Mouse (Mus musculus): ENCODE data around the gene Tst.

Gene Tst

DNA sequence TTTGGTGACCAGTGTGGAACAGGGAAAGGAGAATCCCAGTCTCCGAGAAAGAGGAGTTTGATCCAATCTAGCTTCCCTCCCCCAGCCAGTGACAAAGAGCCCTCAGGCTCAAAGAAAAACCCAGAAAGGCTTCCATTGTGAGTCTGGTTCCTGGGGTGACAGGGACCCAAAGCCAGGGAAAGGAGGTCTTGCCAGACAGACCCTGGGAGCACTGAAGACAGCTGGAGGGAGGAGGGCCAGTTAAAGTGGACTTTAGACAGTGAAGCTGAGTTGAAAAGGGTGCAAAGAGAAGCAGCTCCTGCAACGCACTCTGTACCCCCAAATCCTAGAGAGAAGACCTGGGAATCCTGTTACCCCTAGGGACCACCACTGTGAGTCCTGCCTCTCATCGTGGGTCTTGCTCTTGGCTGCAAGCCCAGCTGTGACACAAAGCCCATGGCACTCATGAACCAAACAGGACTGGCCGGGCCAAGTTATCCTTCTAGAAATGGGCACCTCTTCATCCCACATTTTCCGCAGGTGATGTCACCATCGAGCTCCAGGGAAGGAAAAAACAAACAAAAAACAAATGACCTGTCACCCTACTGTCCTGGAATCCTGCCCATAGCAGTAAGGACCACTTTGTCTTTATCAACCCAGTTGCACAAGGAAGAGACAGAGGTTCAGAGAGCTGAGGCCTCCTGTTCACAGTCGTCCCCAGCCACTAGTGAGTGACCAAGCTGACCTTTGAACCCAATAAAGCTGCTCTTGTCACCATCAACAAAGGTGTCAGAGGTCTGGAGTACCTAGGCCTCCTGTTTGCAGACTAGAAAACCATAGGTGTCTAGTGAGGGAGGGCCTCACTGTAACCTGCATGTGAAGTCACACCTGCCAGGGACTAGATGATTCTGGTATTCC, 21.2 kb downstream of the Tst start:
- no peak for DNase-seq

DNA sequence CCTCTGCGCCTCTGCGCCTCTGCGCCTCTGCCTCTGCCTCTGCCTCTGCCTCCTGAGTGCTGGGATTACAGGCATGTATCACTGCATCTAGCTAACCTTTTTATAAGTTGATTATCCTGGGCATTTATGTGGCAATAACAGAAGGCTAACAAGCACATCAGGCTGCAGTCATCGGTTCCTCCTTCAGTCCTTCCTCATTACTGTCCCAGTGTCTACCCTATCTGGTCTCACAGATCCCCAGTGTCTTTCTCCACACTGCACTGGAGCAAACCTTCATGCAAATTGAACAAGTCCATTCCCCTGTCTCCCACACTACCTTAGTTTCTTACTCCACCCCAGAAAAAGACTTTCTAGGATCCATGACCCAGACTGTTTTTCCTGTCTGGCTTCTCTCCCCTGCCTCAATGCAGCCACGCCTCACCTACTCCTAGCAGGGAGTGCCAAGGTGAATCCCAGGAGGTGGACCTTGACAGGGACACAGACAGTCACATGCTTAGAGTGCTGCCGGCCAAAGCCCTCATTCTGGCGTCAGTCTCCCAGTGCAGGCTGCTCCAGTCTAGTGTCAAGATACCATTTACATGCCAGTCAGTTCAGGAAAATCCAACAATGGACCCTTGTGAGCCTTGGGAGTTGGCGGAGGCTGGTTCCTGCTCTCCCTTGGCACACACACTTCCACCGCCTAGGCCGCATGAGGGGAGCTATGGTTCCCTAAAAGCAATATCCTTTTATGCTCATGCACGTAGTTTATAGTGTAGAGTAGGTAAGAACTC, 22.1 kb downstream of the Tst start:
- DNase-seq = peak; percentile 28 to 30

DNA sequence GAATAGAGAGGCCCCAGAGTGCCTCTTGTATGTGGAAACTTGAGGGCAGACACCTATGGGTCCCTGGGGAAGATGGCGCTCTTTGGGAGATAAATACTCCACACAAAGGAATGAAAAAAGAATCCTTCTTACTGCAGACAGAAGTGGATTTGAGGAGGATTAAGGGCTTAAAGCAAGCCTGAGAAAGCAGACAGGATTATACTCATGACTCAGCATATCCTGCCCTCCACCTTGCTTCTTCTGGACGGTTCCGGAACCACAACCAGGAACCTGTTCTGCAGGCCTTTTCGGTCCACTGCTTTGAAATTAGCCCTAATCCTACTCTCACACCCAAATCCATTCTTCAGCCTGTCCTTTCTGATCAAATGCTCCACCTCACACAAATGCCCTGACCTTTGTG, 23.6 kb downstream of the Tst start:
- no peak for DNase-seq

DNA sequence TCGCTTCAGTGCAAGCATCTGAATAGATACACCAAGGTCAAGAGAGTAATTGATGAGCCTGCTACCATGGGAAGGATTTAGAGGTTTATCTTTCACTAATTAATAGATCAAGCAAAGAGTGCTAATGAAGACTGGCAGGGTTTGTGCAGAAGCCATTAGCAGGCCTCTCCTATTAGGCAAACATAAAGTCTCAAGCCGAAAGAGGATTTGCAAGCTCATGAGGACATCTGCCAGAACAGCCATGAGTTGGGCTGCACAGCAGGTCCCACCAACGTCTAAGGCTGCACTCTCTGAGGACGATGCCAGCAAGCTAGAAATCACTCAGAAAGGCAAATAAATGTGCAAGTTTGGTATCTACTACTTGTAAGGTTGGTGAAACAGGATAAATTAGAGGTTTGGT, 25.0 kb downstream of the Tst start:
- DNase-seq = no peak

DNA sequence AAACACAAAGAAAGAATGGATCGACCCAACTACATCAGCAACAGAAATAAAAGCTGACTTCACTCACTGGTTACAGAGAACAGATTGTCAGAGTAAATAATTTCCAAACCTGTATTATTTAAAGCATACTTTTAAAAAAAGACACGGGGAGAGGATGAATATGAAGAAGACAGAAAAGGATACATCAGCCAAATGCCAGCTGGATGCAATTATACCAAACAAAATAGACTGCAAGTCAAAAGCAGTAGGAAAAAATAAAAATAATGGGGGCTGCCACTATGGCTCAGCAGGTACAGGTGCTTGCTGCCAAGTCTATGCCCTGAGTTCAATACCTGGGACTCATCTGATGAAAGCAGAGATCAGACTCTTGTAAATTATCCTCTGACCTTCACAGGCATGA, 25.5 kb downstream of the Tst start:
- no peak for DNase-seq

DNA sequence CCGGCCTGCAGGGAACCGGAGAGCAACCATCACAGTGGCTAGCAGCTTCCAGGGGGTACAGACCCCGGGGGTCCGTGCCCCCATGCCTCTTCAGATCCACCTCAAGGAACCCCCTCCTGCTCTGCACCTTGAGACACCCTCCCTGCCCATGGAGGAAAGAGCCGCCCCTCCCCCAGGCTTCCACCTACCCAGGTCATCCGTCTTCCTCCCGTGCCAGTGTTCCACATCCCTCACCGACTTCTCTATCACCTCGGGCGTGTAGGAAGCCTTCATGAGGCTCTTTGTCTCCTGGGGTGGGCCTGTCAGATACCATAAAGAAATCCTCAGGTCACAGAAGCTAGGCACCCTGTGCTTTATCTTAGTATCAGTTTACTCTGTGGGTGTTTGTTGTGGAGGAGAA, 27.2 kb downstream of the Tst start:
- DNase-seq = no peak

DNA sequence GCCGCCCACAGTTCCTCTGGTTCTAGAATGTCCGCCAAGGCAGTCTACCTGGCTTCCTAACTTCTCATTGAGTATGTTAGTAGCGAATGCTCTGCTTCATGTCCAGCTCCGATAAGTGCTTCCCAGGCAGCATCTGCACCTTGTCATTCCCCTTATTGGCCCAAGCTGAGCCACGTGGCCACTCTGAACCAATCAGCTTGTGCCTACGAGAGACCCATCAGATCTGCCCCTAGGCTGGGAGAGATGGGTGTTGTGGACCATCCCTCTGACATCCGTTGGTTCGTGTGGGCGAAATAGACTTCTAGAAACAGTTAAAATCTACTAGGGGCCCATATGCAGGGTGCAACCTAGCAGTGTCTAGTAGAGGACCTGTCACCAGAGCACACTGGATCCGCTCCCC, 27.8 kb downstream of the Tst start:
- no peak for DNase-seq

DNA sequence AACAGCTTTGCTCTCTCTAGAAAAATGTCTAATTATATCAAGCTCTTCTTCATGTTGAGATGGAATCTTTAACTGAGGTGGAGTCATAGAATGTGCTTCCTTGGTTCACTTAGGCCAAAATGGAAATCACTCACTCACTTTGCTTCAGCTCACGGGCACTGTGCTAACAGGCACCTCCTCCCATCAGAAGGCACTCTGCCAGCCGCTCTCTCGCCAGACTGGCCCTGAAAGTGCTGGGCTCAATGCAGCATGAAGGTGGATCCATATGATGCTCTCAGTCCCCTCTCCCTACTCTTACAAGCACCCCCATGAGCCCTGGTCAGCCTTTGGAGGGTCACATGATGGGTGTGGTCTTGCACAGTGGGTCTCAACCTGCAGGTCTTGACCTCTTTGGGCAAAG, 31.5 kb downstream of the Tst start:
- DNase-seq = peak; percentile 63 to 78

DNA sequence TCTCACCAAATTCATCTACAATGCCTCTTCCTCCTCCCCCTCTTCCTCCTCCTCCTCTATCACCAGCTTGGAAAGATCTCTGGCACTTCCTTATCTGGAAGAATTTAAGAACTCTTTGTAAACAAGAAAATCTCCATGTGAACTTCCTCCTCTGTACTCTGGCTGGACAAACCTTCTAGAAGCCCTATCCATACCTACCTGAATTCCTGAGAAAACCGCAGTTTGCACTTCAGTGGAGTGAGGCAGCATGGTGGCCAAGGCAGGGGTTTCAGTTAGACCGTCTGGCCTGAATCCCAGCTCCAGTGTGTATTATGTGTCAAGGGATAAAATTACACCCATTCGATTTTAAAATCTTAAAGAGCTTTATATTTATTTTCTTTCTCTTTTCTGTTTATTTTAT, 32.9 kb downstream of the Tst start:
- no peak for DNase-seq

DNA sequence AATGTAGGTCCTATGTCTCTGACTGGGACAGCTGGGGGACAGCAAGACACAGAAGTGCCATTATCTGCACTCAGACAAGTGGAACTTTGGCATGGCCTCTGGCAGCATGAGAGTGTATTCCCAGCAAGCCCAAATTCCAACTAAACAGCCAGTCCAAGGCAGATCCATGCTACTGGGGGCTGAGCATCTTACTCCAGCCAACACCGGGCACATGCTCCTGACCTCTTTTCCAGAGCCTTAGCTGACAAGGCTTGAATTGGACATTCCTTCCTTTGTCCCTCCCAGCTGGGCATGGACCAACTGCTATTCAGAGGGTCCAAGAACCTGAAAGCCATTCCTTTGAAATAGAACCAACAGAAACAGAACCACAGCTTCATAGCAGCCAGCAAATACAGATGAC, 36.1 kb downstream of the Tst start:
- no peak for DNase-seq

DNA sequence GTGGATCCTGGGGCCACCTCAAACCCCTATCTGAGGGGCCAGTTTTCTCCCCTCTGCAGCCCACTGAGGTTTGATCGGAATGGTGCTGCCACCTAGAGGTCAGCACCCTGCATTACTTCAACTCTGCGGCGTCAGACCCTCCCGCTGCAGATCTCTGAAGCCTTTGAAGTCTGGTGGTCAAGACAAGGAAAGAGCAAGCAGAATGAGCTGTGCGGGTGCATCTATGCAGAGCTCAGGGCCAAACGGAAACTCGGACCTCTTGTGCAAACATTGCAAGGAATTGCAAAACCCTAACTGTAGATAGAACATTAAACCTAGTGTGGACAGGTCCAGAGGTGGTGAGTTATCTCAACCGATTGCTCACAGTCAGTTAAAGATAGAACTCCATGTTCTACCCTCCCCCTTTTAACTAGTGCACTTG, 36.8 kb downstream of the Tst start:
- DNase-seq = peak; percentile 61 to 71

DNA sequence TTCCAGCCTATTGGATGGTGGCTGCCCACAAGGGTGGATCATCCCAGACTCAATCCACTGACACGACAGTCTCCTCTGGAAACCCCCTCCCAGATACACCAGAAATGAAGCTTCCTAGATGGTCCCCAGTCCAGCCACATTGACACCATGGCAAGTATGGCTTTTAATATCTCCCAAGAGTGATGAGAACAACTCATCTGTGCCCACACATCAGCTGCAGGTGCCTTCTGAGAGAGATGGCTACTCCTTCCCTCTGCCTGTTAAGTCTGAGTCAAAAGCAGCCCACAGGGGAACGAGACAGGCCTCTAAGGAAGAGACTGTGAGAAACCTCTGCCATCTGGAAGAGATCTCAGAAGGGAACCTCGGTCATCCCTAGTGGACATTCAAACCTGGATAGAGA, 37.9 kb downstream of the Tst start:
- no peak for DNase-seq

DNA sequence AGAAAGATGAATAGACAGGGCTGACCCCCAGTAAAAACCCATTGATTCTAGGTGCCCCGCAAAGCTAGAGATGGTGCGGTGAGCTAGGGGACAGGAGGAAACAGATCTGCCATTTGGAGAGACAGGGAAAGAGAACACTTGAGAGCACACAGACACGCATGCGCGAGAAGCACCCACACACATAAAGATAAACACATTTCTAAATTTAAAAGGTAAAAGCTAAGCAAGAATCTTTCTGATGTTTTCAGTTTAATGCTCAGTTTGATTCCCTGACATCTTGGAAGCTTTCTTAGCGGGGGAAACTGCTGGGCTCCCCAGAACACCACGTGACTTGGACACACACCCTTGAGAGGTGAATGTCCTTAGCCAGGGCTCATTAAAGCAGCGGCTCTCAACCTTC, 38.8 kb downstream of the Tst start:
- DNase-seq = no peak

DNA sequence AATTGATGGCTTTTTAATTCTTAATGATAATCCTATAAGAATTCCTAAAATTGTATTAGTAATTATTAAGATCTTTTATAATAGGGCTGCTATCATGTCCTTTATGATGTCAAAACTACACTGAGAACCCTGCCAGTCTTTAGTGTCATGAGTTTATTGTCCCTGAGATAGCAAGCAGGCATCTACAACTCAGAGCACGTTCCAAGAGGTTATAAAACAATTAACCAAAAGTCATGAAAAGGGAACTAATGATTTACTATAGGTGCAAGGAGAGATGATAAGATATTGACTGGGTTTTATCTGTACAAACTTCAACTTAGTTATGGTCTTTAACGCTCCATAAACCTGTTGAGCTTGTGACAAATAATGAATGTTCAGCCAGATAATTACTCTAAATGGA, 39.8 kb downstream of the Tst start:
- DNase-seq = no peak

DNA sequence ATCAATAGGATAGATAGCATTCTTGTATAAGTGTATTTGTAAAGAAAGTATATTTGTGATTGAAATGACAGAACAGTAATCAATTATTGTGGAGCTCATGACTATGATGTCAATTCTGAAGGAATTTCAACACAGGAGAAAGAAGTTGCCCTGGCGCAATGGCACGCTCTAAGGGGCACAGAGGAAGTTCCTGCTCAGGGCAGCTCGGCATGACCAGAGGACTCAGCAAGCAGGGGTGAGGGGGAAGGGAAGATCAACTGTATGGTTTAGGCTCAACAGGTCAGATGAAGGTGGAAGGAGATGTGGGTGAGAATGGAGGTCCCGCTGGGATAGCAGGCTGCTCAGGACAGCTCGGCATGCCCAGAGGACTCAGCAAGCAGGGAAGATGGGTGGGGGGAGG, 50.2 kb downstream of the Tst start:
- DNase-seq = no peak

DNA sequence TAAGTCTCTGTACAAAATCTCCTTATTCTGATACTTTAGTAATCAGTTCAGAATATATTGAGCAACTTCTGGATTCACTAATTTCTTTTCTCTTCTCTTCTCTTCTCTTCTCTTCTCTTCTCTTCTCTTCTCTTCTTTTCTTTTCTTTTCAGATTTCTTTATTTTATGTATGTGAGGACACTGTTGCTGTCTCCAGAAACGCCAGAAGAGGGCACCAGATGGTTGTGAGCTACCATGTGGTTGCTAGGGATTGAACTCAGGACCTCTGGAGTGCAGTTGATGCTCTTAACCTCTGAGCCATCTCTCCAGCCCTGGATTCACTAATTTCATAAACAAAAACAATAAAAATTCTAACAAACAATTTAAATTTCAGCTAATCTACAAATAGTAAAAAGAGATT, 50.7 kb downstream of the Tst start:
- peak; percentile 41 to 72 for DNase-seq

DNA sequence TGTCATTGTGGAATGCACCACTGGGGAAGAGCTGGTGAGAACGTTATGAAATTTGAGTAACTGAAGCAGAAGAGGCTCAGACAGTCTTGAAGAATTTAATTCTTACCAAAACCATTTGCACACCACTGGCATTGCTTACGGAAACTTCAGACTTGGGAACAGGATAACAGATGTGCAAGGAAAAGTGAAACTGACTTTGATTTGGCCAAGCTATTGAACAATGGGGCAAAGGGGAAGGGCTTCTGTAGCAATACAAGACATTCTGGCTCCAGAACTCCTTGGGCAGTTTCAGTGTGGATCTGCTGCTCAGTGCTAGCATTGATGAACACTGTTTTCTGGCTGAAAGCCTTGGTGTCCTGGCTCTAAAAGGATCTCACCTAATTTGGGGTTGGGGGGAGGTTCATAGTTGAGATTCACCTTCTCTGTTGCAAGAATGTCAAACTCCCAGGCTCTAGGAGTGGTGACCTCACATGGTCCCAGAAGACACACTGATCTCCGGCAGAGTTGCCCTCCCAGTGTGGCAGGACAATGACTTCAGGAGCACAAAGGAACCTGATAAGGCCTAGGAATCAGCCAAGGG, 54.0 kb downstream of the Tst start:
- no peak for DNase-seq
